Mouse (Mus musculus) spleen, adult 12 weeks (tissue): ENCODE measurements at regions not wholly inside any gene's neighbourhood (a gene's known extent, or its start where the extent isn't known, plus 50 kb on each side); places are given as distances from the start of the nearest gene placed in this dataset.
A peak's percentile ranks its signal among the peaks of the same experiment; 100 is the strongest.

Source experiments
- DNase-seq: peaks from one replicate; pipeline ENCODE4 v3.0.0; 2022; ENCODE audit warnings: low spot score

DNA sequence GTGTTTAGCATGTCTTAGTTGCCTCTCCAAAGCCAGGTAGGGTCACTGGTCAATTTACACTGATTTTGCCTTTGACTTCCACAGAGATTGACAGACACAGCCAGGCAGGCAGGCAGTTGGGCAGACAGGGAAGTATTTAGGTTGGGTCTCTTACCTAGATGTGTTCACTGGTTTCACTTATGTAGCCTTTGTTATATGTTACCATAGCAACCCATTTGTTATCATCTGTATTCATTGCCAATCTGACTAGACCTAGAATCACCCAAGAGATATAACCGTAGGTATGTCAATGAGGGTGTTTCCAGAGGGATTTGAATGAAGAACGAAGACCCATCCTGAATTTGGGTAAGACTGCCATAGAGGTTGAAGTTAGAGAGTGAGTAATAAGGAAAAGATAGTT lies 123.8 kb upstream of the Tnfaip3 start:
- no peak for DNase-seq

DNA sequence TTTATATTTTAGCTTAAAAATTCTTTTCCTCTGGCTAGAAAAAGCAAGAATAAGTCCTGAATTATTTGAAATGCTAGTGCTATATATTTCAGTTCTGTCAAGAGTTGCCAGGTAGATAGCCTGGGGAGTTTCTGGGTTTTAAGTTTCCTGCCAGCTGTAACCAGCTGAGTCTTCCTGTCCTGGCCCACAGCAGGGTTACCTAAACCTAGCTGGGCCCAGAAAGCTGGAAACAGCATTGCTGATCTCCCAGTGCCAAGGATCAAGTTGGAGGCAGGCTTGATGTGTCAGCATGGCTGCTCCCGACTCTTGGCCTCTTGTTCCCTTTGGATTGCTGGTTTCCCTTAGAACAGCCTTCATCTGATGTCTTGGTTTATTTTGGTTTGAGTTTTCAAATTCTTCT lies 122.8 kb upstream of the Tnfaip3 start:
- no peak for DNase-seq

DNA sequence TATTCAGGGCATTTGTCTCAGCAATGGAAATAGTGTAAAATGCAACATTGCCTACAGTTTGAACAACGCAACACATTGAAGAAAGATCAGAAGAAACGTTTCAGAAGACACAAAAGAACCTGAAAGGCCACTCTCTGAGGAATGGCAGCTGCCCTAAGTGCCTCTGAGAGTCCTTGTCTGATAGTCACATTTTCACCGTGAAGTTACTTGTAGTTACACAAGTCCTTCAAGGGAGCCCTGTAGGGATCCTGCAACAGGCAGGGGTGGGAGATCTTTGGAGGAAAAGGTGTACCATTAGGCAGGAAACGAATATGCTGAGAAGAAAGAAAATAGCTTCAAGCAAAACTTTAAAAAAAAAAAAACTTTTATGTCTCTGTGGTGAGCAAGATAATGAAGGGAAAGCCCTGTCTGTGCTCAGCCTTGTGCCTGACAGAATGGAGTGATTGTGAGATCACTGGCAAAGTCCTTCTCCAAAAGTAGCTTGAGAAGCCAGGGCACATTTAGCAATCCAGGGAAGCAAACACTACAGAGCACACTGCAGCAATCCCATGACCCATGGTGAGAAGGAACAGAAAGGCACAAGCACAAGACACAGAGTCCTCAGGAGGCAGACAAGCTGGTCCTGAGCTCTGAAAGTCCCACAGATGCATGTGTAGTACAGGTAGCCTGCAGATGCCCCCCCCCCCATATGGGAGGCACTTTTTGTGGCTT lies 112.3 kb upstream of the Tnfaip3 start:
- no peak for DNase-seq

DNA sequence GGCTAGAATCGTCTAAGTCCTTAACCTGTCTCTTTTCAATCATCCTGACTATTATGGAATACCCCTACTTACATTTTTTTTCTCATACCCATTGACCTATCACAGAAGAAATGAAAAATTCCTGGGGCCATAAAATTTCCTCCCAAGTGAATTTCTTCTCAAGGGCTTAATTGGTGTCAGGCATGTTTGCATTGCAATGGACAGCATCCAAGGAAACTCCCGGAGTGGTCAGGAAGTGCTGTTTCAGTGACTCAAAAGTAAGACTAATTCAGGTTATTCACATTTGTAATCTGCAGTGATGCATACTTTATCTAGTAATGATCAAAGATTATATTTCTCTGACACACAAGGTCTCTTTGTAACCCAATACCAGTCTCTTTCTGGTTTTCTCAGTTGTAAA lies 111.5 kb upstream of the Tnfaip3 start:
- DNase-seq, result no peak

DNA sequence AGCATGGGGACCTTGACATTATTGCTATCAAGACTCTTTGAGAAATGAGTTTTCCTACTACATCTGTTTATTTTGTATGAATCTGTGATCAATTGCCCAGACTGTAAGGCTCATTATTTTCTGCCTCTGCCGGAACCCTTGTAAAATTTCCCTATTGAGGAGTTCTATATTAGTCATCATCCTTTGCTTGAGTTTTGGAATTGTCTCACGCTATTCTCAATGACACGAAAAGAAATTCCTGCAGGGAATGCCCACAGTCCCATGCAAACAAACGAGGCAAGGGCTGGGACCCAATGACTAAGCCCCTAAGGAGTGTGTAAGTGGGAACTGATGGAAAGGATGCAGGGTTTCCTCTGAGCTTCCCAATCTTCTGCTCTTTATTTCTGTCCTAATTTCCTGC lies 111.0 kb upstream of the Tnfaip3 start:
- DNase-seq, result no peak

DNA sequence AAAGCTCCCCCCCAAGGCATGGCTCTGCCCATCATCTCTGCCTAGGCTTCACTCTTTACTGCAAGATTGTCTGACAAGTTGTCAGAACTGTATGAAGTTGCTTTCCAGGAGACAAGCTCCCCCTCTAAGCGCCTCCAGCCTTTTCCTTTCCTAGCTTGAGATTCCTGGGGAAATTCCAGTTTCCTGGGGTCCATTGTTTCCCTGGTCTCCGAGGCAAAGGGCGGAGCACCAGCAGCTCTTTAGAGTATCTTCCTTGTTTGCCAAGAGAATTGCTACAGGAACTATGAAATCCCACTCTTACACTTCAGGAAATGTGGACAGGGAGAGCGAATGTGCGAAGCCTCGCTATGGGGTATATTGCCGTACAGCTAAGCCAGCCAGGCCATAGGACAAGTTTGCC lies 108.2 kb upstream of the Tnfaip3 start:
- DNase-seq, result no peak

DNA sequence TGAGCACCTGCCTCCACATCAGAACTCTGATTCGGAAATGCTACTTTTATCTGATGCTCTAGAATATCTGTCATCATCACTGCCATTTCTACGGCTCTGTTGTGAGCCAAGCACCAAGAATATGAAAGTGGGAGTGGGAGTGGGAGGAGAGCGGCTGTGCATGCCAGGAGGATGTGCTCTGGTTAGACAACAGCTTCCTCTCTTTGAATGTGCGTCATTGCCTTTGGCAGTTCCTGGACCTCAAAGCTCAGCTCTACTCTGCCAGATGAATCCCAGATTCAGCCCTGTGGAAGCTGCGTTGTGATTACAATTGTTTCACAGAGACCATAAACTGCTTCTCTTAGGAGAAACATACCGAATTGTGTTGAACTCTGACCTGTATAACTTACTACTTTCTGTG lies 106.8 kb upstream of the Tnfaip3 start:
- DNase-seq, result no peak

DNA sequence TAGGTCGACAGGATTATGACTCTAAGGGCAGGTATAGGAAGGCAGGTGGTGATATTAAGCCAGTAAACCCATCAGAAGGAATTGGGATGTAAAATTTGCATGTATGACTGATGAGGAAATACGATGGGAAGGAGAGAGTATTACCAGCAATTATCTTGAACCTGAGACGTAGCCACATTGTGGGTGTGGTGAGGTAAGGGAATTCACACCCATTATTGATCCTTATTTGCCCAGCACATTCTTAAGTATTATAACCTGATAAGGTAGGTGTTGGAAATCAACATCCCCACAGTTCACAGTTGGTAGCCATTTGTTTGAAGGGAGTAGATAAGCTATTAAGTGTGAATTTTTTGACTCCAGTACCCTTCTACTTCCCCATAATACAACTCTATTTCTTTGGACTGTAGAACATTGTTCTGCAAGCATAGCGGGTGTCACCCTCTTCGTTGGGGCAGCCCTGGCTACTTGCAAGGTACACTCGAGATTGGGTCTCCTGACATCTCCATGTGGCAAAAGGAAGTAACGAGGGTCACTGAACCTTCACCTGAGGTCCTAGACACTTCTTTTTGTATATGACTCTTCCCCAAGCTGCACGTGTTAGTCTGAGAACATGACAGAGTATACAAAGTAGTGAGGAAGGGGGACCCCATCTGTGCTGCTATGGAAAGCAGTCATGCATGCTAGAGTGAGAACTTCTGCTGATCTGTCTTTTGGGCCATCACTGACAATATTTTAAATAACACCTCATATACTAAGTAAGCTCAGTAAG lies 104.0 kb upstream of the Tnfaip3 start:
- no peak for DNase-seq

DNA sequence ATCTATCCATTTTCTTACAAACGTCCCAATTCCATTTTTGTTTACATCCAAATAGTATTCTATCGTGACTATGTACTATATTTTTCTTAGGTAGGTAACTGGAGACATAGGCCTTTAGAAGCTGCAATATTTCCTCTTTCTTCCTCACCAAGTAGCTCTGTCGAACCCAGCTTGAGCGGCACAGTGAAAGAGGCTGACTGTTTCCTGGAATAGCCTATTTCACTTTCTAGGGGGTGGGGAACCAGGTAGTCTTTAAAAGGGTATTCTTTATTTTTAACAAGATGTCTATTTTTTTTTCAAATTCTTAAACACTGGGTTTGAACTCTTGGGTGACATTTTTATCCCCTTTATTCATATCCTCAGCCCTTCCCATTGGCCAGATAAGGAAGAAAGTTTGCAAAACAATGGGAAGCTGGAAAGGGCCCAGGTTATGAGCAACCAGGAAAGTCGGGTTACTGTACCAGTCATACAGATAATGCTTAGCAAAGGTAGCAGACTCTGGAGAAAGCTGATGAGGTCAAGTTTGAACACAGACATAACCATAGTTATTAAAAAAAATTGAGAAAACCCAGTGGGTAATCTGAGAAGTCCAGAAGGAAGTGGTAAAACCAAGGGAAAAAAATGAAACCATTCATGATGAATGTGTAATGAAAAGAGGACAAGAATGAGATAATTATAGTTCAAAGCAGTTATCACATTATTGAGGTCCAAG lies 103.3 kb upstream of the Tnfaip3 start:
- no peak for DNase-seq

DNA sequence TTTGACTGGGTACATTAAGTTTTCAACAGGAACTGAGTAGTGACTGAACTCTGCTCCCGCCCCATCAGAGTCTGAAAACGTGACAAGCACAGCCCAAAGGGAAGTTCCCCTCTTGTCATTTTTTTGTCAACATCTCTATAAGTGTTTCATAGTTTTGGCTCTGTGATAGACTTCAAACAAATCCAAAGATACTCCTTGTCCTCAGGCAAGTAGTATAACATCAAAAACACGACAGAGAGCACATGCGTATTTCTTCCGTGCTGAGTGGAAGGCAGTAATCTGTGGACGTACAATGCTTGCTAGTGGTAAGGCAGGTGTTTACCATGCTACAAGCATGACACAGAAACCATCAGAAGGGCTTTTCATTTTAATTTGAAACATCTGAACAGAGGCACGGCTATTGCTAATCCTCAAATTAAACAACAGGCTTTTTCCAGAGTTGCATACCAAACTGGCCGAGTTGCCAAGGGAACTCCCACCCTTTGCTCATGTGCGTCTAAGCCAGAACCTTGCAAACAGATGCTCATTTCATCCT lies 101.7 kb upstream of the Tnfaip3 start:
- no peak for DNase-seq

DNA sequence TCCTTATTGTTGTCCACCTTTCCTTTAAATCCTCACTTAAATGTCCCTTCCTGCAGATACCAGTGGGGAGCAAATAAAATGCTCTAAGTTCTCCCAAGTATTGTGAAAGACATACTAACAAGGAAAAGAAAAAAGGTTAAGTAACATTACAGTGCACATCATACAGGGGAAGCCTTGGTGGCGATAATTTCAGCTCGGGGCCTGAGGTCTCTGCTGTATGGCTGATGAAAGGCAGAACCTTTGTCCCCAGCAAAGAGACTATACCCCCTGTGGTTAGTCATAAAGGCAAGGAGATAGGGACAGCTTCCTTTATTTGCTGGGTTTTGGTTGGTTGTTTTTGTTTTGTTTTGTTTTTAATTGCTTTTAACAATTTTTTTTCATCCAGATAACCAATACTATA lies 97.0 kb upstream of the Tnfaip3 start:
- no peak for DNase-seq

DNA sequence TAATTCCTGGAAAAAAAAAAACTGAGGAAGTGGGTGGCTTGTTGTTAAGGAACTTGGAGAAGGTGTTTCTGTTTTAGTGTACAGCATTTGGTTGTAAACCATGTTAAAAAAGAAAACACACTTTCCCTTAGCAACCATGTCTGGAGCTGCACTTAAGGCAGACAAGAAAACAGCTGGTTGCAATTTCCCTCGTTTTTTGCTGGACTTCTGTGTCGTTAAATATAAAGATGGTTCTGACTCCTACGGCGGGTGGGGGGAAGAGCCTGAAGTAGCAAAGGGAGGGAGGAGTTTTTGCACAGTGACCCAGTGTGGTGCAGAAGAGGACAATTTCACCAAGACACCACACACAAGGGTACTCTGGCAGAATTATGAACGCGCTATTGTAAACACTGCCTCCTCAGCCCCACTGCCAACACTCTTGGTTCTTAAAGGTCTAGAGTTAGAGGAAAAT lies 89.8 kb upstream of the Tnfaip3 start:
- DNase-seq, result no peak

DNA sequence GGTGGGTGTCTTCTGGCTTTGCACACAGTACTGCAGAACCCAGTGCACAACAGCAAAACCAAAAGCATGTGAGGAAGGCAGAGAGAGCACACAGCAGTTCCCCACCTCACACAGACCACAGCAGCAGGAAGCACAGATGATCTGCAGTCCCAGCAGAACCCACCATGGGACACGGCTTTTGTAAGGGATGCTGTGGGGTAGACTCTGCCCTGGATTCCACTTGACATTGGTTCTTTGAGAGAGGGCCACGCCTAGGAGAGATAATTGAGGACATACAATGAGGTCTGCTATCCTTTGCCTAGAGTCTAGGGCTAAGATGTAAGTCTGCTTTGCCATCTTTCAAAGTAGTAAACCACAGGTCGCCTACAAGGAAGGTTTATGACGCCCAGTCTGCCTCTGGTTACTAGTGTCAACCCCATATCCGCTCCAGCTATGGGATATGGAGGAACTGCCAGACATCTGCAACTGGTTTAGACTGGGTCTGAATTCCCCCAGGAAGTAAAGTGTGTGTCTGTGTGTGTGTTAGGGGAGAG lies 89.3 kb upstream of the Tnfaip3 start:
- no peak for DNase-seq

DNA sequence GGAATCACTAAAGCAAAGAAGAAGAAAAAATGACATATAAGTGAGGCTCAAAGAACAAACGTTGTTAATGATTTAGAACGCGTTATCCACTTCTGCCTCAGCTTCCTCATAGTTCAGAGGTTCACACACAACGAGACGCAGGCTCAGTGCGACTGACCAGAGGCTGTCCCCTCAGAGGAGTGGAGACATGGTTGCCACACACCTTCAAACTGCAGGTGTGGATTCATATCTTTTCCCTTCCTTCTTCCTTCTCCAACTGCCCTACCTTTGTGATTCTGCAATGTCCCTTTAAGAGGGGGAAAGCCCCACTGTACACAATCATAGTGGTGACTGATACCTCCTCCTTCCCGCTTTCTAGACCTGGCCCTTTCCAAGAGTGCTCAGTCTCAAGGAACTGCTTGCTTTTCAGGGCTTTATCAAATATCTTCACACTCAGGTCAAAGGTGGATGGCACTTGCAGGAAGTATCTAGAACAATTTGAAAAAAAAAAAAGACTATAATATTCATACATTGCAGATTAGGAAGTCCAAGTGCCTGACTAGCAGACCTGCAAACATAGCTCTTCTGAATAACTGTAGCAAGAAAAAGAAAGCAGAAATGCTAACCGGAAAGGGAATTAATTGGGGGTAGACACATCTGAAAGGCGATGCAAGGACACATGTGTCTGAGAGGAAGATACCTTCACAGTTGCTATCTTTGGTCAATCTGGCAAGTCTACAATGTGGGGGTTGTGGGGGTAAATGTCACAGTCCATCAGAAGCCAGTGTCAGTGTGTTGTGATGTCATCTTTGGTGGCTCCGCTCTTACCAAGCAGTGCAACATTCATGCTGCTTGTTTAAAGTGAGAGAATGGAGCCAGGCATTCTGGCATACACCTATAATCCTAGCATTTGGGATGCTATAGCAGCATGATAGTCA lies 84.2 kb upstream of the Tnfaip3 start:
- DNase-seq, result no peak

DNA sequence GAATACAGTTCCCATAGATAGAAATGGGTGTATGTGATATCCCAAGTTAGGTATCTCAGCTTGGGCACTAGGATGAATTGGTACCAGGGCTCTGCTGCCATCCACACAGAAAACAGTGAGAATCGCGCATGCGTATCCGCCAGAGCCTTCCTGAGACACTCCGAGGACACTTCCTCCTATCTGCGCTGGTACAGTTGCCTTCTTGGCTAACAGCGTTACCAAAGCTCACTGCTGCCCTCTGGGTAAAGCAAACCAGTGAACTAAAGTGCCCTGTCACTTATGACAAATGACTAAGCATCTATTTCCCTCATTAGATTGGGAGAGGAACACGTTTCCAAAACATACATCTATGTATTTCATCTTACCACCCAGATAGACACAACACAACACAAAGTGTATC lies 78.8 kb upstream of the Tnfaip3 start:
- DNase-seq, result peak; percentile 65

DNA sequence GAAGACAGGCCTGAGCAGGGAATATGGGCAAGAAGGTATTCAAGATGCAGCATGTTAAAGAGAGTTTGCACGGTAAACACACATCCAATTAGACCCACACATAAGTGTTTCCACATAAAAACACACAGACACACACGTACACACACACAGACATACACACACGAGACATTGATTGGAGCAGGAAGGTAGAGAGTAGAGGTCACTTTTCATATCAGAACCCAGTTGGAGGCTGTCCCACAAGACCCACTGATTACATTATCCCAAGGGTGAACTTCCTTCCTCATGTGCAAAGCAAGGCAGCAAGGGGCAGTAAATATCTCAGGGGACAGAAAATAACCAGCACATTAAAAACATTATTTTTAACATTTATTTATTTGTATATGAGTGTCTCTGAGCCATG lies 78.2 kb upstream of the Tnfaip3 start:
- no peak for DNase-seq

DNA sequence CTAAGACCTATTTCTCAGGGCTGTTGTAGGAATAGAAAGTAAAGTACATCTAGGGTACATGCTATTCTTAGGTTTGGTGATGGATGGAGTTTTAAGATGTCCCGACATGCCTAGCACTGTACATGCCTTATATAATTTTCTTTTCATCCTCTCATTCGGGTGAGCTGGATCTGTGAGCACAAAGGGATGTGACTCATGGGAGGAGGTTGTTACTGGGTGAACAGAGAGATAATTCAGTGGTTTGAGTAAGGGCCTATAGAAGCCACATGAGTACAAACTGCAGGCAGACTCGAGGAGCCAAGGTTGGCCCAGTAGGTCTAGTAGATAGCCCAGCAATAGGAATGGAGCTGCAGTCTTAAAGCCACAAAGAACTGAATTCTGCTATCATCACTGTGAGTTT lies 76.5 kb upstream of the Tnfaip3 start:
- no peak for DNase-seq

DNA sequence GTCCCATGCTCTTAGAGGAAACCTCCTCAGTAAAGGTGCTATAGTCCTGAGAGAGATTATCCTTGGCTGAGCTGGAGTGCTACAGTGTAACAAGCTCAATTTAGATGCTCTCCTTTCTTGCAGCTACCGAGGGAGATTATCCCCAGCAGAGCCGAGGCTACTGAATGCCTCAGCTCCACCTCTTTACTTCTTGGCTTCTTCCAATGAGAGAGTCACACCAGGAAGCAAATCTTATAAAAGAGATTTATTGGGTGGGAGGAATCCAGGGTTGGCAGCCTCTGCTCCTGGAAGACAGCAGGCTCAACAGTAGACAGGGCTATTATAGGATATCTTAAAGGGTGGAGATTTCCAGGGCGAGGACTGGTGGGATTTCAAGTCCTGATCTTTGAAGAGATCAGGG lies 75.7 kb upstream of the Tnfaip3 start:
- DNase-seq, result no peak

DNA sequence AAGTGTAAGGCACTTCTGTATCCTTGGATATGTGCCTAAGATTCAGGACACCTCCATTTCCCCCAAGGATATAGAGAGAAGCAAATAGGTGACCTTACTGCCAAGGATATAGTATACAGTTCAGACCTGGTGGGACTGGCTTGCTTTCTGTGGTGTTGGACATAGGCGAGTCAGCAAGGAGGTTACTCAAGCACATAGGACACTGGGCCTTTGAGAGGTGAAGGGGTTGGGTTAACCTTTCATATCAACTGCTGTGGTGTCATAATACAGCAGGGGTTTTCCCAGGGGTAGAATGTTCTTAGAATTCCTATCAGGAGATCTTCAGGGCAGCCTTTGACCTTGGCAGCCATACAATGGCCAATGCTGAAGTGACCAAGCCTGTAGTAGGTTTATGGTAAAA lies 71.5 kb upstream of the Tnfaip3 start:
- DNase-seq, result no peak

DNA sequence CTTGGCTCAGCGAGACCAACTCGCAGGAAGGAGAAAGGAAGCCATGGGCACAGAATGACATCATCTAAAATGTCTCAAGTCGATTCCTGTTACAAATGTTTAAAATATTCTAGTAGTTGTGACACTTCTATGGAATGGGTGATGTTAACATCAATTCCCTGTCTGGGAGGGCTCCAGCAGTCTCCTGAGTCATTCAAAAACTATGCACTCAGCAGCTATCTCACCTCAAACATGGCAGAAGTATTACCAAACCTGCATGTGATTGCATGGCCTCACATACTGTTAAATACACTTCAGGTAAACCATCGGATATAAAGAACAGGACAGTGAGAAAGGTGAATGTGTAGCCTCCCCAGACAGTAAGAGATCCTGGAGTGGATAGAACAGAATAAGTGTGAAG lies 66.7 kb upstream of the Tnfaip3 start:
- no peak for DNase-seq

DNA sequence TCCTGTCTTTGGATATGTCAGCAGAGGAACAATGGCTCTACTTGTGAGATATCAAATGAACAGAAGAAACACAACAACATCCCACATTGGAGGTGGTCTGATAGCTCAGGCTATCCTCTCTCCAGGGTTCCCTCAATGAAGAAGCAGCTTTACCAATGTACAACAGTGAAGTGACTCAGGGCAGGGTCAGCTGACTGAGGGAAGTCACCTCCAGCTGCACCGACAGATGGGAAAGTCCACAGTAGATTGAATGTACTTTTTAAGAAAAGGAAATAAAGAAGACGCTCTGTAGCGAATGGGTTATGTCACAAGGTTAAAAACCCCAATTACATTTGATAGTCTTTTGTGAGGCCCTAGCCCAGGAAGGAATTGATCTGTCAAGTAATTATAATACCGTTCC lies 62.6 kb upstream of the Tnfaip3 start:
- no peak for DNase-seq

DNA sequence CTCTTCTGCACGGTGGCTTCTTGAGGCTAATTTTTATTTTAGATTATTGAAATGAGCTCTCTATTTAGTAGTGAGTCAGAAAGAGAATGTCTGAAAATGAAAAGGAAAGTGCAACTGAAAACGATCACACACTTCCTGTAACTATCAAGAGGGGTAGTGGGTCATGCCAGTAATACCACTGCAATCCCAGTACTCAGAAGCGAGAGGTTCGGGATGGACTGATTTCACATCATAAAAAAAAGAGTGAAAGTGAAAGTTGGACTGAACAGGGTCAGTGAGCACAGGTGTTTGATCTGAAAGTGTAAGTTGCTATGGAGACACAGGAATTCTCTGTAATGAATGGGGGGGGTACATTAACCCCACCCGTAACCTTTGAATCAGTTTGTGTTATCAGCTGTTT lies 52.9 kb upstream of the Tnfaip3 start:
- no peak for DNase-seq
